Mouse (Mus musculus) heart, adult 18-20 months (tissue): ENCODE measurements at regions not wholly inside any gene's neighbourhood (a gene's known extent, or its start where the extent isn't known, plus 50 kb on each side); places are given as distances from the start of the nearest gene placed in this dataset.
"Not testable (repeated sequence)": the region's sequence is repeated elsewhere in the genome, so short reads cannot be mapped to it uniquely, and the experiment has no call there.

ENCODE experiments used
- DNase-seq, 2 experiments: peaks; one replicate each; pipeline ENCODE4 v3.0.0; 2021 to 2022; ENCODE audit warnings: mixed read lengths in 1 of 2
- microRNA-seq, 2 experiments: library from miRNA; unstranded; fragments of <30 nt; microRNA quantifications; one replicate each; pipeline ENCODE4 v1.2.0; 2022

- DNase-seq = no peak
These were observed 694.0 kb downstream of the Trib2 start for GRCm38 (mm10) chr12:15122586-15123212.

GRCm38 (mm10) chr12:15115556-15115955 is 701.2 kb downstream of the Trib2 start:
- no peak for DNase-seq

- DNase-seq = no peak
These were observed 701.9 kb downstream of the Trib2 start for GRCm38 (mm10) chr12:15114793-15115192.

GRCm38 (mm10) chr12:15111049-15111448 is 705.7 kb downstream of the Trib2 start:
- no peak for DNase-seq

GRCm38 (mm10) chr12:15104876-15105275 is 711.8 kb downstream of the Trib2 start:
- DNase-seq = no peak

GRCm38 (mm10) chr12:15078615-15079014 is 738.1 kb downstream of the Trib2 start:
- no peak for DNase-seq

- DNase-seq = no peak
These were observed 752.4 kb downstream of the Trib2 start for GRCm38 (mm10) chr12:15064351-15064750.

GRCm38 (mm10) chr12:15051387-15051786 is 765.3 kb downstream of the Trib2 start:
- DNase-seq = no peak

- DNase-seq = no peak
These were observed 773.5 kb downstream of the Trib2 start for GRCm38 (mm10) chr12:15043264-15043663.

GRCm38 (mm10) chr12:15011091-15011490 is 805.6 kb downstream of the Trib2 start:
- no peak for DNase-seq

GRCm38 (mm10) chr12:15002401-15002800 is 814.3 kb downstream of the Trib2 start:
- not testable (repeated sequence) for DNase-seq

Small RNAs in the stretch of these regions (microRNA-seq; reads per million reads assigned to microRNA genes)
- gene Gm27682 = 0 reads per million in 2 experiments
